Comparison of ENCODE assay signal across 8 mouse cellular contexts in the genomic region with DNA sequence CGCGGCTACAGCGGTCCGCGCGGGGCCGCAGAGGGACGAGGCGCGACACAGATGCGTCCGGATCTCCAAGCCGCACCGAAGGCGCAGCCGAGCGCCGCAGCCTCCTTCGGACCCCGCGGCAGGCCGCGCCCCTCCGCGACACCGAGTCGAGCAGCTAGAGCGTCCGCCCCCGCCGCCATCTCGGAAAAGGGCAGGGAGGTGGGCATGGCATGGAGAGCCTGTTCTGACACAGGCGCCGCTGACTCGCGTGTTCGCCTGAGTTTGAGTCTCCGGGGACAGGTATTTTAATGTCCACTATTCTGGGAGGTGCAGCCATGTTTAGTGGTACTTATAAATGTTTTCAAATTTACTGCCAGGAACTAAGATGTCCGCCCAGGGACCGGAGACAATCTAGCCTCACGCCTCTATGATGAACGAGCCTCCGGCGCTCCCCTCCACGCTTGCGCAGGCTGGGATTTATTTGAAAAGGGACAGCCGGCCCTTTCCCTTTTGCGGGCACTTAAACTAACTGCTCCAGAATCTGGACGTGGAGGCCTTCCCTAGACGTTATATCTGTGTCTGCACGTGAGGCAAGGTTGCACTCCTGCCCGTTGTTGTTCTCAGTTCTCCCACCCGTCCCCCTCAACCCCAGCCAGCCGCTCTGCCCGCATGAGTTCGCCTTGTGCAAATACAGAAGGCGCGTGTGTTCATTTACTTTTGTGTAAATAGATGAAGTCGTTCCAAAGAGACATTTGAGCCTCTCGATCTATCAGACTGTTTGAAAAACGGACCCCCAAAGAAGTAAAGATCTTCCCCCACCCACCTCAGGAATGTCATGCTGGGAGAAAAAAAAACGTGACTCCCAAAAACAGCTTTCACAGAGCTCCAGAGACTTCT. TPM values are rescaled to one million over a fixed set of nuclear protein-coding genes. Genes with fewer than 3 reads are reported as not detected.
DNase-seq lines count a peak whose midpoint lies in the region; ATAC-seq lines count a peak whose summit lies in the region.

No protein-coding gene starts in this region.

- H3K4me3 ChIP-seq in intestine, embryonic 15.5 days (replicated peaks): peak overlapping the region; percentile 99

- peaks cover 13% of the 10 kb centered on the region for H3K36me3 ChIP-seq in intestine, embryonic 15.5 days

- H3K9me3 ChIP-seq in intestine, embryonic 15.5 days: no peaks in the 10 kb centered on the region

- no peaks in the 10 kb centered on the region for H3K27me3 ChIP-seq in intestine, embryonic 15.5 days (replicated peaks)

- under 1% methylated on average over 62 of the region's 62 CpGs for WGBS in intestine, embryonic 15.5 days

- H3K9ac ChIP-seq in intestine, embryonic 15.5 days: peak overlapping the region; percentile 92

- H3K4me1 ChIP-seq in intestine, embryonic 15.5 days (replicated peaks): peaks cover 18% of the 10 kb centered on the region; the same call in 1 of the 2 replicates

- ATAC-seq in intestine, embryonic 15.5 days: peak; percentile 92

- H3K27ac ChIP-seq in intestine, embryonic 15.5 days: peak overlapping the region; percentile 96

- intact Hi-C loops in gastrocnemius, postnatal 36 days (cut with DNase I): loop anchor here (2.0 kb wide), 1 partner anchor 460 kb away; a partner anchor contains a TSS
- intact Hi-C loops in left cerebral cortex, postnatal 25 days (cut with DNase I): loop anchor here (5.0 kb wide), 1 partner anchor 42 kb away; a partner anchor contains a TSS

- H3K4me2 ChIP-seq in intestine, embryonic 15.5 days (replicated peaks): peak overlapping the region; percentile 69

- peak; percentile 74 for DNase-seq in adrenal gland, adult 8-10 months
- DNase-seq in embryo, embryonic 11.5 days (ENCODE audit: low read depth, low spot score): peak; percentile 82
- DNase-seq in gastrocnemius, postnatal 36 days: peak; percentile 82 to 84
- peak; percentile 89 to 90 for DNase-seq in left cerebral cortex, postnatal 25 days (ENCODE audit: low spot score in 2 of 2)
- peak; percentile 89 for DNase-seq in mesoderm, embryonic 11.5 days (ENCODE audit: low read depth, low spot score)
- DNase-seq in right cerebral cortex, postnatal 25 days: peak; percentile 89
- peak; percentile 82 to 87 for DNase-seq in urinary bladder, postnatal 36 days (ENCODE audit: low spot score in 2 of 2)

RNA-seq across cellular contexts. Expression of a gene that starts 3.5 kb away (rescaled TPM):
- total RNA-seq in adrenal gland, adult 8-10 months (2022): 100 to 1,000 TPM; 104 to 122 (median 111) TPM
- total RNA-seq in gastrocnemius, postnatal 36 days (2021): 10 to 100 TPM; 12.6 to 14.1 TPM
- 210 and 225 TPM in 2 replicates for polyA plus RNA-seq in intestine, embryonic 15.5 days (2015; fragmentation: Nextera tagmentation; extraction: Ambion mirVana)
- 10 to 100 TPM; 65.7 to 76.2 TPM for total RNA-seq in left cerebral cortex, postnatal 25 days (2021)

RNA-seq across cellular contexts. Expression of a gene that starts 24.4 kb away (rescaled TPM):
- under 1 TPM in 1 of 4 experiments, not detected in 3; 0.11 TPM for total RNA-seq in adrenal gland, adult 8-10 months (2022)
- total RNA-seq in gastrocnemius, postnatal 36 days (2021): under 1 TPM in 1 of 2 experiments, not detected in 1; 0.05 TPM
- polyA plus RNA-seq in intestine, embryonic 15.5 days (2015; fragmentation: Nextera tagmentation; extraction: Ambion mirVana): 0.30 TPM in 1 of 2 replicates, not detected in the other
- total RNA-seq in left cerebral cortex, postnatal 25 days (2021): not detected

RNA-seq across cellular contexts. Expression of a gene that starts 40.3 kb away (rescaled TPM):
- total RNA-seq in adrenal gland, adult 8-10 months (2022): 1 to 10 TPM; 3.0 to 4.7 (median 3.5) TPM
- total RNA-seq in gastrocnemius, postnatal 36 days (2021): 1 to 10 TPM in 1 of 2 experiments, under 1 TPM in 1; 0.35 to 1.4 TPM
- polyA plus RNA-seq in intestine, embryonic 15.5 days (2015; fragmentation: Nextera tagmentation; extraction: Ambion mirVana): 5.4 and 6.4 TPM in 2 replicates
- total RNA-seq in left cerebral cortex, postnatal 25 days (2021): 1 to 10 TPM; 4.9 to 5.5 TPM

RNA-seq across cellular contexts. Expression of a gene that starts 56.6 kb away (rescaled TPM):
- 10 to 100 TPM; 26.1 to 36.2 (median 29.8) TPM for total RNA-seq in adrenal gland, adult 8-10 months (2022)
- 10 to 100 TPM; 41.8 to 56.5 TPM for total RNA-seq in gastrocnemius, postnatal 36 days (2021)
- 48.8 and 50.7 TPM in 2 replicates for polyA plus RNA-seq in intestine, embryonic 15.5 days (2015; fragmentation: Nextera tagmentation; extraction: Ambion mirVana)
- 10 to 100 TPM; 31.3 to 33.7 TPM for total RNA-seq in left cerebral cortex, postnatal 25 days (2021)

Comparison
In these comparisons a context has a peak if more than half of its experiments do, and no peak if none do; other contexts are left out.
1. Peak in every context shown above with its lines: DNase-seq, ATAC-seq, H3K4me3 ChIP-seq and H3K27ac ChIP-seq.
2. RNA of a gene that starts 3.5 kb away (total RNA-seq): 104 to 122 TPM in adrenal gland, adult 8-10 months and 65.7 to 76.2 TPM in left cerebral cortex, postnatal 25 days; 12.6 to 14.1 TPM in gastrocnemius, postnatal 36 days; every median in the first group is over 4 times any median in the second.